Mouse (Mus musculus) intestine, embryonic 15.5 days (tissue): ENCODE results near the gene Kif5a. TPM values are rescaled to one million over a fixed set of nuclear protein-coding genes. Genes with fewer than 3 reads are reported as not detected.
A peak's percentile ranks its signal among the peaks of the same experiment; 100 is the strongest.

Experiments used
- ATAC-seq: fragments of 200-750 bp; cut with Nextera tagmentation; 2 replicates; pipeline ENCODE4 v1.8.0; 2017; ENCODE audit warnings: moderate TSS enrichment, moderate library complexity
- H3K27ac ChIP-seq: fragments of 300-500 bp; sonication (generic); 2 replicates; pipeline ENCODE4 v1.5.1; 2015; ENCODE audit warnings: mild to moderate bottlenecking, inconsistent platforms
- H3K27me3 ChIP-seq: fragments of 300-500 bp; sonication (generic); replicated peaks from 2 replicates; pipeline ENCODE4 v1.6.1; 2015; ENCODE audit warnings: inconsistent platforms
- H3K36me3 ChIP-seq: fragments of 300-500 bp; sonication (generic); 2 replicates; pipeline ENCODE4 v1.6.1; 2015; ENCODE audit warnings: inconsistent platforms
- H3K4me1 ChIP-seq: fragments of 300-500 bp; sonication (generic); replicated peaks from 2 replicates; pipeline ENCODE4 v1.6.1; 2015; ENCODE audit warnings: inconsistent platforms
- H3K4me2 ChIP-seq: fragments of 300-500 bp; sonication (generic); replicated peaks from 2 replicates; pipeline ENCODE4 v1.6.1; 2015; ENCODE audit warnings: mild to moderate bottlenecking, inconsistent platforms
- H3K4me3 ChIP-seq: fragments of 300-500 bp; sonication (generic); replicated peaks from 2 replicates; pipeline ENCODE4 v1.5.1; 2015; ENCODE audit warnings: inconsistent platforms
- H3K9ac ChIP-seq: fragments of 300-500 bp; sonication (generic); 2 replicates; pipeline ENCODE4 v1.6.1; 2015; ENCODE audit warnings: inconsistent platforms
- H3K9me3 ChIP-seq: fragments of 300-500 bp; sonication (generic); 2 replicates; pipeline ENCODE4 v1.6.1; 2016; ENCODE audit warnings: inconsistent platforms
- WGBS: fragments of 180-500 bp; shearing (Covaris S2); methylation state at CpG from one replicate; pipeline ENCODE4 v1.1.7; 2015; 5-methylcytosine and 5-hydroxymethylcytosine counted together
- polyA plus RNA-seq: library from polyadenylated mRNA; unstranded; fragments of >200 nt; fragmentation: Nextera tagmentation; extraction: Ambion mirVana; gene quantifications from 2 replicates; pipeline ENCODE4 v1.2.1, GENCODE M21; 2015

Kif5a gene
- polyA plus RNA-seq, 1 experiment from 2014 or later, result 5.9 TPM

GRCm38 (mm10) chr10:127294895-127295510 lies 31.9 kb upstream of the Kif5a start:
- no peak overlapping the region for H3K4me2 ChIP-seq
- no peak overlapping the region for H3K4me3 ChIP-seq
- no peak for ATAC-seq
- H3K9ac ChIP-seq, result no peak overlapping the region
- peaks cover 12% of the 10 kb centered on the region for H3K4me1 ChIP-seq
- no peak overlapping the region for H3K27ac ChIP-seq
- WGBS, result 88% methylated on average over 10 of the region's 10 CpGs
- no peaks in the 10 kb centered on the region for H3K27me3 ChIP-seq
- H3K36me3 ChIP-seq, result peaks cover 53% of the 10 kb centered on the region
- H3K9me3 ChIP-seq, result no peaks in the 10 kb centered on the region

GRCm38 (mm10) chr10:127293590-127294113 lies 30.5 kb upstream of the Kif5a start:
- Histone ChIP-seq H3K27me3 (no peaks in the 10 kb centered on the region), H3K4me1 (peaks cover 16% of the 10 kb centered on the region), H3K9ac (no peak overlapping the region), H3K36me3 (peaks cover 46% of the 10 kb centered on the region), H3K4me2 (no peak overlapping the region), H3K9me3 (no peaks in the 10 kb centered on the region), H3K27ac (no peak overlapping the region), H3K4me3 (no peak overlapping the region)
- no peak for ATAC-seq
- 83% methylated on average over 3 of the region's 3 CpGs for WGBS

GRCm38 (mm10) chr10:127292987-127293538 lies 29.9 kb upstream of the Kif5a start:
- Histone ChIP-seq H3K9ac (no peak overlapping the region), H3K4me3 (no peak overlapping the region), H3K27me3 (no peaks in the 10 kb centered on the region), H3K27ac (no peak overlapping the region), H3K9me3 (no peaks in the 10 kb centered on the region), H3K4me2 (peak overlapping the region; percentile 78), H3K36me3 (peaks cover 46% of the 10 kb centered on the region), H3K4me1 (peaks cover 16% of the 10 kb centered on the region)
- no peak for ATAC-seq
- WGBS, result 83% methylated on average over 6 of the region's 6 CpGs

GRCm38 (mm10) chr10:127291881-127292638 lies 28.9 kb upstream of the Kif5a start:
- WGBS, result 35% methylated on average over 5 of the region's 5 CpGs
- Histone ChIP-seq H3K4me3 (peak overlapping the region; percentile 69), H3K9me3 (no peaks in the 10 kb centered on the region), H3K4me2 (peak overlapping the region; percentile 78), H3K27ac (peak overlapping the region; percentile 92; the same call in 1 of the 2 replicates), H3K27me3 (no peaks in the 10 kb centered on the region), H3K9ac (peak overlapping the region; percentile 69), H3K36me3 (peaks cover 38% of the 10 kb centered on the region), H3K4me1 (peaks cover 23% of the 10 kb centered on the region)
- ATAC-seq, result no peak

GRCm38 (mm10) chr10:127290930-127291880 lies 28.1 kb upstream of the Kif5a start:
- Histone ChIP-seq H3K4me2 (peak overlapping the region; percentile 78), H3K27me3 (no peaks in the 10 kb centered on the region), H3K9me3 (no peaks in the 10 kb centered on the region), H3K27ac (peak overlapping the region; percentile 92), H3K9ac (peak overlapping the region; percentile 69), H3K36me3 (peaks cover 34% of the 10 kb centered on the region), H3K4me1 (peaks cover 32% of the 10 kb centered on the region), H3K4me3 (peak overlapping the region; percentile 69)
- WGBS, result 2% methylated on average over 19 of the region's 19 CpGs
- peak; percentile 41 for ATAC-seq

GRCm38 (mm10) chr10:127290307-127290929 lies 27.3 kb upstream of the Kif5a start:
- Histone ChIP-seq H3K4me2 (peak overlapping the region; percentile 78), H3K4me3 (peak overlapping the region; percentile 69), H3K9me3 (no peaks in the 10 kb centered on the region), H3K27me3 (no peaks in the 10 kb centered on the region), H3K9ac (peak overlapping the region; percentile 69), H3K27ac (peak overlapping the region; percentile 99), H3K36me3 (peaks cover 34% of the 10 kb centered on the region), H3K4me1 (peaks cover 40% of the 10 kb centered on the region)
- ATAC-seq, result peak; percentile 89
- WGBS, result under 1% methylated on average over 45 of the region's 47 CpGs

GRCm38 (mm10) chr10:127289573-127290191 lies 26.5 kb upstream of the Kif5a start:
- Histone ChIP-seq H3K4me2 (peak overlapping the region; percentile 78), H3K9ac (peak overlapping the region; percentile 74), H3K27ac (peak overlapping the region; percentile 99), H3K9me3 (no peaks in the 10 kb centered on the region), H3K4me1 (peaks cover 47% of the 10 kb centered on the region), H3K36me3 (peaks cover 34% of the 10 kb centered on the region), H3K4me3 (peak overlapping the region; percentile 69), H3K27me3 (no peaks in the 10 kb centered on the region)
- 2% methylated on average over 15 of the region's 15 CpGs for WGBS
- peak; percentile 21 for ATAC-seq

GRCm38 (mm10) chr10:127288800-127289572 lies 25.8 kb upstream of the Kif5a start, which contains the start of gene Mbd6:
Gene Mbd6 (minus strand): TSS chr10:127289018.
- Histone ChIP-seq H3K4me1 (peaks cover 51% of the 10 kb centered on the region), H3K36me3 (peaks cover 33% of the 10 kb centered on the region), H3K27me3 (no peaks in the 10 kb centered on the region), H3K9ac (peak within 1 kb of the TSS; percentile 74), H3K27ac (peak within 1 kb of the TSS; percentile 99), H3K9me3 (no peaks in the 10 kb centered on the region), H3K4me2 (peak within 1 kb of the TSS; percentile 78), H3K4me3 (peak within 1 kb of the TSS; percentile 69)
- ATAC-seq, result peak; percentile 50
- WGBS, result 0% methylated on average over 47 of the region's 65 CpGs

GRCm38 (mm10) chr10:127288328-127288799 lies 25.2 kb upstream of the Kif5a start:
- Histone ChIP-seq H3K36me3 (peaks cover 32% of the 10 kb centered on the region), H3K4me3 (peak overlapping the region; percentile 69), H3K9ac (peak overlapping the region; percentile 74), H3K4me1 (peaks cover 55% of the 10 kb centered on the region), H3K9me3 (no peaks in the 10 kb centered on the region), H3K27me3 (no peaks in the 10 kb centered on the region), H3K4me2 (peak overlapping the region; percentile 78), H3K27ac (peak overlapping the region; percentile 99)
- 0% methylated on average over 22 of the region's 28 CpGs for WGBS
- ATAC-seq, result peak; percentile 27

GRCm38 (mm10) chr10:127287936-127288293 lies 24.8 kb upstream of the Kif5a start:
- Histone ChIP-seq H3K27ac (peak overlapping the region; percentile 99), H3K4me1 (peaks cover 54% of the 10 kb centered on the region), H3K9me3 (no peaks in the 10 kb centered on the region), H3K9ac (peak overlapping the region; percentile 74), H3K4me2 (peak overlapping the region; percentile 78), H3K36me3 (peaks cover 34% of the 10 kb centered on the region), H3K27me3 (no peaks in the 10 kb centered on the region), H3K4me3 (peak overlapping the region; percentile 69)
- ATAC-seq, result no peak
- WGBS, result 2% methylated on average over 3 of the region's 3 CpGs
